8 mouse cellular contexts compared by ENCODE assay signal in the genomic region with DNA sequence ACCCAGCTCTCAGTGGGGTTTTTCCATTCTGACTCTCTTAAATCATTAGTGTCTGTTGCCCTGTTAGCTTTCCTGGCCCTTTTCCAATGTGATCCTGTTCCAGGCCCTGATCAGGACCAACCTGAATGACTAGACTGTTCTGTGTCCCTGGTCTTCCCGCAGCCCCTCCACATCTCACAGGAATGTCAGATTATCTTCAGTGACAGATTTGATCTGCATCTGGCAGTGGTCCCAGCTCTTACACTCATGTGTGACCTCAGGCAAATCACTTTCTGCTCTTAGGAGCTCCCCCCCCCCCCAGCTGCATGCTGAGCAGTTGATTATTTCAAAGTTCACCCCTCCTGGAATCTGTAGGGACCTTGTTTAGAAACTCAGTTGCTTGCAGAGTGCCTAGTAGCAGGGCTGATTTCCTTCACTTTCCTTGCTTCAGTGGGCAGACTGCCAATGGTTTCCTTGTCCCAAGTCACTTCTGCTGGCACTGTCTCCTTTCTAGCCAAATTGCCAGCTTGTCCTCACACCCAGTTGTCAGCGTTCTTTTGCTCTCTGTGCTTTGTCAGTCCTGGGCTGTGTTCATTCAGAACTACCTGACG. TPM values are rescaled to one million over a fixed set of nuclear protein-coding genes. Genes with fewer than 3 reads are reported as not detected.
DNase-seq lines count a peak whose midpoint lies in the region; ATAC-seq and TF ChIP-seq lines count a peak whose summit lies in the region.

No protein-coding gene starts in this region.

- no peaks in the 10 kb centered on the region for H3K9me3 ChIP-seq in forebrain, embryonic 12.5 days
- H3K9me3 ChIP-seq in forebrain, embryonic 10.5 days: no peaks in the 10 kb centered on the region; the same call in 1 of the 2 replicates
- no peaks in the 10 kb centered on the region for H3K9me3 ChIP-seq in hindbrain, embryonic 16.5 days (ENCODE audit: control insufficient read depth, low read length)
- no peaks in the 10 kb centered on the region for H3K9me3 ChIP-seq in limb, embryonic 14.5 days (ENCODE audit: control insufficient read depth, low read length)

- no peak overlapping the region for H3K4me3 ChIP-seq in forebrain, embryonic 12.5 days (replicated peaks)
- no peak overlapping the region for H3K4me3 ChIP-seq in forebrain, embryonic 10.5 days
- no peak overlapping the region for H3K4me3 ChIP-seq in hindbrain, embryonic 16.5 days (ENCODE audit: low read length)
- no peak overlapping the region for H3K4me3 ChIP-seq in limb, embryonic 14.5 days (replicated peaks; ENCODE audit: low read length)
- no peak overlapping the region for H3K4me3 ChIP-seq in olfactory bulb, adult 2 months (ENCODE audit: insufficient read depth, low read depth, low read length)

- H3K4me1 ChIP-seq in forebrain, embryonic 12.5 days: peaks cover 27% of the 10 kb centered on the region
- peaks cover 30% of the 10 kb centered on the region for H3K4me1 ChIP-seq in forebrain, embryonic 10.5 days
- H3K4me1 ChIP-seq in hindbrain, embryonic 16.5 days (ENCODE audit: control insufficient read depth, insufficient read depth, low read depth, low read length): peaks cover 30% of the 10 kb centered on the region
- H3K4me1 ChIP-seq in limb, embryonic 14.5 days (ENCODE audit: control insufficient read depth, insufficient read depth, low read length): peaks cover 28% of the 10 kb centered on the region
- peaks cover 8% of the 10 kb centered on the region for H3K4me1 ChIP-seq in olfactory bulb, adult 2 months (ENCODE audit: control insufficient read depth, insufficient read depth, low read length)

- TF ChIP-seq CTCF in olfactory bulb, adult 2 months (IDR thresholded peaks at IDR 0.05; ENCODE audit: insufficient read depth, low read depth, low read length): no peak

- no peaks in the 10 kb centered on the region for H3K27me3 ChIP-seq in forebrain, embryonic 12.5 days
- no peaks in the 10 kb centered on the region for H3K27me3 ChIP-seq in forebrain, embryonic 10.5 days (ENCODE audit: poor library complexity, severe bottlenecking)
- H3K27me3 ChIP-seq in hindbrain, embryonic 16.5 days (replicated peaks; ENCODE audit: control insufficient read depth, insufficient read depth, low read length): no peaks in the 10 kb centered on the region
- no peaks in the 10 kb centered on the region for H3K27me3 ChIP-seq in limb, embryonic 14.5 days (ENCODE audit: control insufficient read depth, insufficient read depth, low read length)

- no peak for DNase-seq in forebrain, embryonic 10.5 days (ENCODE audit: extremely low spot score, low spot score)
- DNase-seq in adrenal gland, postnatal 36 days: peak; percentile 77 to 80
- peak; percentile 79 for DNase-seq in gastrocnemius, adult 18-20 months (ENCODE audit: low spot score)
- peak; percentile 86 for DNase-seq in limb, embryonic 14.5 days (ENCODE audit: low spot score)
- no peak for DNase-seq in c-Kit-positive CD71-positive TER-119-positive erythroid progenitor cells, embryonic 14.5 days (ENCODE audit: low spot score)

- H3K36me3 ChIP-seq in forebrain, embryonic 12.5 days (replicated peaks): peaks cover 35% of the 10 kb centered on the region
- peaks cover 92% of the 10 kb centered on the region for H3K36me3 ChIP-seq in forebrain, embryonic 10.5 days (replicated peaks)
- H3K36me3 ChIP-seq in hindbrain, embryonic 16.5 days (ENCODE audit: control insufficient read depth, insufficient read depth, low read length): no peaks in the 10 kb centered on the region
- H3K36me3 ChIP-seq in limb, embryonic 14.5 days (ENCODE audit: control insufficient read depth, insufficient read depth, low read length): peaks cover 14% of the 10 kb centered on the region; the same call in 1 of the 2 replicates

- no peak for TF ChIP-seq POLR2A in limb, embryonic 14.5 days (IDR thresholded peaks at IDR 0.05; ENCODE audit: borderline replicate concordance, extremely low read depth, insufficient read depth, insufficient read length)
- no peak for TF ChIP-seq POLR2A in olfactory bulb, adult 2 months (IDR thresholded peaks at IDR 0.05; ENCODE audit: insufficient read depth, low read depth, low read length)

- 0 out of 2 replicates have a peak, but pooled peaks have one; percentile 30 for ATAC-seq in forebrain, embryonic 12.5 days (ENCODE audit: low FRiP score)
- peak; percentile 89 for ATAC-seq in hindbrain, embryonic 16.5 days
- ATAC-seq in limb, embryonic 14.5 days (ENCODE audit: low FRiP score, low read depth): peak; percentile 56

- no peak overlapping the region for H3K4me2 ChIP-seq in forebrain, embryonic 12.5 days
- H3K4me2 ChIP-seq in hindbrain, embryonic 16.5 days (ENCODE audit: low read length): no peak overlapping the region
- H3K4me2 ChIP-seq in limb, embryonic 14.5 days (replicated peaks; ENCODE audit: low read depth, low read length, severe bottlenecking): no peak overlapping the region

- H3K27ac ChIP-seq in forebrain, embryonic 12.5 days: peak overlapping the region; percentile 80
- H3K27ac ChIP-seq in forebrain, embryonic 10.5 days: no peak overlapping the region
- peak overlapping the region; percentile 77 for H3K27ac ChIP-seq in hindbrain, embryonic 16.5 days (ENCODE audit: low read depth, low read length)
- peak overlapping the region; percentile 55 for H3K27ac ChIP-seq in limb, embryonic 14.5 days (replicated peaks; ENCODE audit: low read depth, low read length)
- H3K27ac ChIP-seq in olfactory bulb, adult 2 months (ENCODE audit: insufficient read depth, low read depth, low read length): peak overlapping the region; percentile 6; the same call in 1 of the 2 replicates

- H3K9ac ChIP-seq in forebrain, embryonic 12.5 days: no peak overlapping the region
- H3K9ac ChIP-seq in hindbrain, embryonic 16.5 days (ENCODE audit: low read depth, low read length): no peak overlapping the region; the same call in 1 of the 2 replicates
- H3K9ac ChIP-seq in limb, embryonic 14.5 days (ENCODE audit: low read depth, low read length, severe bottlenecking): peak overlapping the region; percentile 29; the same call in 1 of the 2 replicates

- 69% methylated on average over 3 of the region's 3 CpGs for WGBS in forebrain, embryonic 12.5 days
- WGBS in forebrain, embryonic 10.5 days: 90% methylated on average over 3 of the region's 3 CpGs
- whole genome bisulfite sequencing in hindbrain, embryonic 16.5 days: 39% methylated on average over 3 of the region's 3 CpGs
- 32% methylated on average over 3 of the region's 3 CpGs for WGBS in limb, embryonic 14.5 days
- WGBS in olfactory bulb, adult 2 months: 35% methylated on average over 3 of the region's 3 CpGs

RNA-seq across cellular contexts. Expression of gene Phf20, which starts 6.7 kb away (rescaled TPM):
- polyA plus RNA-seq in forebrain, embryonic 12.5 days (2016; fragmentation: Nextera tagmentation; extraction: Ambion mirVana): 105 and 111 TPM in 2 replicates
- 71.6 and 77.4 TPM in 2 replicates for polyA plus RNA-seq in forebrain, embryonic 10.5 days (2016; fragmentation: Nextera tagmentation; extraction: Ambion mirVana)
- total RNA-seq in adrenal gland, postnatal 36 days (2021): 10 to 100 TPM; 31.8 to 45.5 TPM
- total RNA-seq in gastrocnemius, adult 18-20 months (2021): 10 to 100 TPM; 30.0 to 32.8 TPM
- 111 and 117 TPM in 2 replicates for polyA plus RNA-seq in hindbrain, embryonic 16.5 days (2015; fragmentation: Nextera tagmentation; extraction: Ambion mirVana)
- polyA plus RNA-seq in limb, embryonic 14.5 days (2012; rRNA removed): 19.5 and 23.0 TPM in 2 replicates
- polyA plus RNA-seq in limb, embryonic 14.5 days (2014; fragmentation: Nextera tagmentation; extraction: Ambion mirVana): 69.0 and 83.9 TPM in 2 replicates
- 586 TPM in 1 of 2 replicates, not detected in the other for polyA plus RNA-seq in olfactory bulb, adult 2 months (2012; ENCODE audit: insufficient read depth, insufficient read length, low replicate concordance, missing spikeins)

RNA-seq across cellular contexts. Expression of gene Rbm39, which starts 22.9 kb away (rescaled TPM):
- 708 and 716 TPM in 2 replicates for polyA plus RNA-seq in forebrain, embryonic 12.5 days (2016; fragmentation: Nextera tagmentation; extraction: Ambion mirVana)
- polyA plus RNA-seq in forebrain, embryonic 10.5 days (2016; fragmentation: Nextera tagmentation; extraction: Ambion mirVana): 542 and 576 TPM in 2 replicates
- total RNA-seq in adrenal gland, postnatal 36 days (2021): 100 to 1,000 TPM; 334 to 392 TPM
- total RNA-seq in gastrocnemius, adult 18-20 months (2021): 100 to 1,000 TPM in 1 of 2 experiments, 10 to 100 TPM in 1; 89.8 to 104 TPM
- 369 and 377 TPM in 2 replicates for polyA plus RNA-seq in hindbrain, embryonic 16.5 days (2015; fragmentation: Nextera tagmentation; extraction: Ambion mirVana)
- 251 and 297 TPM in 2 replicates for polyA plus RNA-seq in limb, embryonic 14.5 days (2012; rRNA removed)
- polyA plus RNA-seq in limb, embryonic 14.5 days (2014; fragmentation: Nextera tagmentation; extraction: Ambion mirVana): 728 and 775 TPM in 2 replicates
- polyA plus RNA-seq in olfactory bulb, adult 2 months (2012; ENCODE audit: insufficient read depth, insufficient read length, low replicate concordance, missing spikeins): 643 TPM in 1 of 2 replicates, not detected in the other

RNA-seq across cellular contexts. Expression of gene Nfs1, which starts 59.0 kb away (rescaled TPM):
- polyA plus RNA-seq in forebrain, embryonic 12.5 days (2016; fragmentation: Nextera tagmentation; extraction: Ambion mirVana): 30.8 and 31.5 TPM in 2 replicates
- polyA plus RNA-seq in forebrain, embryonic 10.5 days (2016; fragmentation: Nextera tagmentation; extraction: Ambion mirVana): 41.7 and 45.2 TPM in 2 replicates
- 10 to 100 TPM; 82.1 to 90.9 TPM for total RNA-seq in adrenal gland, postnatal 36 days (2021)
- total RNA-seq in gastrocnemius, adult 18-20 months (2021): 10 to 100 TPM; 75.7 to 77.7 TPM
- 37.7 and 39.9 TPM in 2 replicates for polyA plus RNA-seq in hindbrain, embryonic 16.5 days (2015; fragmentation: Nextera tagmentation; extraction: Ambion mirVana)
- 36.6 and 36.8 TPM in 2 replicates for polyA plus RNA-seq in limb, embryonic 14.5 days (2012; rRNA removed)
- 36.6 and 39.0 TPM in 2 replicates for polyA plus RNA-seq in limb, embryonic 14.5 days (2014; fragmentation: Nextera tagmentation; extraction: Ambion mirVana)
- not detected in 2 replicates for polyA plus RNA-seq in olfactory bulb, adult 2 months (2012; ENCODE audit: insufficient read depth, insufficient read length, low replicate concordance, missing spikeins)

RNA-seq across cellular contexts. Expression of gene Romo1, which starts 59.1 kb away (rescaled TPM):
- 388 and 397 TPM in 2 replicates for polyA plus RNA-seq in forebrain, embryonic 12.5 days (2016; fragmentation: Nextera tagmentation; extraction: Ambion mirVana)
- 379 and 398 TPM in 2 replicates for polyA plus RNA-seq in forebrain, embryonic 10.5 days (2016; fragmentation: Nextera tagmentation; extraction: Ambion mirVana)
- 100 to 1,000 TPM; 319 to 321 TPM for total RNA-seq in adrenal gland, postnatal 36 days (2021)
- total RNA-seq in gastrocnemius, adult 18-20 months (2021): 100 to 1,000 TPM; 246 to 250 TPM
- polyA plus RNA-seq in hindbrain, embryonic 16.5 days (2015; fragmentation: Nextera tagmentation; extraction: Ambion mirVana): 393 and 432 TPM in 2 replicates
- 312 and 331 TPM in 2 replicates for polyA plus RNA-seq in limb, embryonic 14.5 days (2012; rRNA removed)
- 406 and 435 TPM in 2 replicates for polyA plus RNA-seq in limb, embryonic 14.5 days (2014; fragmentation: Nextera tagmentation; extraction: Ambion mirVana)
- polyA plus RNA-seq in olfactory bulb, adult 2 months (2012; ENCODE audit: insufficient read depth, insufficient read length, low replicate concordance, missing spikeins): not detected in 2 replicates

Comparison
In these comparisons a context has a peak if more than half of its experiments do, and no peak if none do; other contexts are left out.
1. ATAC-seq: peak in every context shown above with its lines; median percentile 89 in hindbrain, embryonic 16.5 days; 56 in limb, embryonic 14.5 days; 30 in forebrain, embryonic 12.5 days.
2. DNase-seq: peak in adrenal gland, postnatal 36 days (2 of 2), gastrocnemius, adult 18-20 months (single experiment) and limb, embryonic 14.5 days (single experiment); none in forebrain, embryonic 10.5 days (single experiment) and c-Kit-positive CD71-positive TER-119-positive erythroid progenitor cells, embryonic 14.5 days (single experiment).
3. RNA of gene Nfs1, which starts 59.0 kb away (polyA plus RNA-seq): 41.7 to 45.2 TPM in forebrain, embryonic 10.5 days, 37.7 to 39.9 TPM in hindbrain, embryonic 16.5 days, 36.6 to 39.0 TPM in limb, embryonic 14.5 days and 30.8 to 31.5 TPM in forebrain, embryonic 12.5 days; not detected in olfactory bulb, adult 2 months; every median in the first group is over 10 times any median in the second.